Mouse (Mus musculus): Measurements from ENCODE around the gene Rpl29.

Rpl29 gene

GRCm38 (mm10) chr9:106429221-106430014 lies at the start of gene Rpl29:
Gene Rpl29, plus strand, starts transcription at chr9:106429454.
- DNase-seq: peak; percentile 88

- DNase-seq: no peak
These were observed 42.9 kb upstream of the Rpl29 start for GRCm38 (mm10) chr9:106386181-106386864.

GRCm38 (mm10) chr9:106392828-106393527 lies 36.3 kb upstream of the Rpl29 start:
- no peak for DNase-seq

- no peak for DNase-seq
These were observed 35.7 kb upstream of the Rpl29 start for GRCm38 (mm10) chr9:106393548-106393947.

GRCm38 (mm10) chr9:106394649-106395602 lies 34.3 kb upstream of the Rpl29 start:
- no peak for DNase-seq

GRCm38 (mm10) chr9:106397733-106398132 lies 31.5 kb upstream of the Rpl29 start:
- DNase-seq: no peak

GRCm38 (mm10) chr9:106398667-106399311 lies 30.5 kb upstream of the Rpl29 start:
- no peak for DNase-seq

- no peak for DNase-seq
These were observed 29.4 kb upstream of the Rpl29 start for GRCm38 (mm10) chr9:106399808-106400207.

GRCm38 (mm10) chr9:106402149-106402548 lies 27.1 kb upstream of the Rpl29 start:
- DNase-seq: no peak

- no peak for DNase-seq
These were observed 26.5 kb upstream of the Rpl29 start for GRCm38 (mm10) chr9:106402607-106403375.

- DNase-seq: no peak
These were observed 24.0 kb upstream of the Rpl29 start for GRCm38 (mm10) chr9:106405275-106405674.

GRCm38 (mm10) chr9:106406443-106407078 lies 22.7 kb upstream of the Rpl29 start:
- no peak for DNase-seq

- no peak for DNase-seq
These were observed 20.2 kb upstream of the Rpl29 start for GRCm38 (mm10) chr9:106409096-106409495.

GRCm38 (mm10) chr9:106410086-106410650 lies 19.1 kb upstream of the Rpl29 start:
- DNase-seq: no peak

GRCm38 (mm10) chr9:106411091-106411594 lies 18.1 kb upstream of the Rpl29 start:
- DNase-seq: no peak

- no peak for DNase-seq
These were observed 17.5 kb upstream of the Rpl29 start for GRCm38 (mm10) chr9:106411729-106412128.

- DNase-seq: no peak
These were observed 17.0 kb upstream of the Rpl29 start for GRCm38 (mm10) chr9:106412210-106412609.

GRCm38 (mm10) chr9:106413606-106414005 lies 15.6 kb upstream of the Rpl29 start:
- no peak for DNase-seq

- no peak for DNase-seq
These were observed 12.4 kb upstream of the Rpl29 start for GRCm38 (mm10) chr9:106416826-106417225.
